Mouse (Mus musculus) heart, postnatal 0 days (tissue): ENCODE measurements around the gene Cntn2. TPM values are rescaled to one million over a fixed set of nuclear protein-coding genes. Genes with fewer than 3 reads are reported as not detected.
"Not testable (repeated sequence)": the region's sequence is repeated elsewhere in the genome, so short reads cannot be mapped to it uniquely, and the experiment has no call there.

Experiments used
- ATAC-seq: fragments of 200-750 bp; cut with Nextera tagmentation; 2 replicates; pipeline ENCODE4 v1.8.0; 2017; ENCODE audit warnings: low read depth, moderate number of reproducible peaks, moderate library complexity; ENCODE audit not compliant: insufficient read depth
- DNase-seq: peaks from one replicate; pipeline ENCODE4 v3.0.0-alpha.2; 2016; ENCODE audit warnings: low spot score
- H3K27ac ChIP-seq: fragments of 300-500 bp; sonication (generic); 2 replicates; pipeline ENCODE4 v1.5.1; 2014; ENCODE audit warnings: low read depth, mild to moderate bottlenecking
- H3K27me3 ChIP-seq: fragments of 300-500 bp; sonication (generic); 2 replicates; pipeline ENCODE4 v1.6.1; 2014; ENCODE audit warnings: low read length, mixed read lengths; ENCODE audit not compliant: control insufficient read depth, insufficient read depth
- H3K36me3 ChIP-seq: fragments of 300-500 bp; sonication (generic); replicated peaks from 2 replicates; pipeline ENCODE4 v1.6.1; 2014; ENCODE audit warnings: low read length, mixed read lengths; ENCODE audit not compliant: control insufficient read depth, insufficient read depth
- H3K4me1 ChIP-seq: fragments of 300-500 bp; sonication (generic); 2 replicates; pipeline ENCODE4 v1.6.1; 2014; ENCODE audit warnings: antibody characterized with exemption; ENCODE audit not compliant: control insufficient read depth, insufficient read depth
- H3K4me2 ChIP-seq: fragments of 300-500 bp; sonication (generic); 2 replicates; pipeline ENCODE4 v1.6.1; 2014; ENCODE audit warnings: low read depth, mild to moderate bottlenecking, low read length, moderate library complexity
- H3K4me3 ChIP-seq: fragments of 300-500 bp; sonication (generic); 2 replicates; pipeline ENCODE4 v1.5.1; 2014; ENCODE audit warnings: low read depth, low read length
- H3K9ac ChIP-seq: fragments of 300-500 bp; sonication (generic); replicated peaks from 2 replicates; pipeline ENCODE4 v1.6.1; 2014; ENCODE audit warnings: low read depth, low read length, mixed read lengths
- H3K9me3 ChIP-seq: fragments of 300-500 bp; sonication (generic); replicated peaks from 2 replicates; pipeline ENCODE4 v1.6.1; 2016; ENCODE audit warnings: low read length; ENCODE audit not compliant: control insufficient read depth
- CTCF ChIP-seq: IDR thresholded peaks from 2 replicates; pipeline ENCODE4 v1.5.1; 2016; ENCODE audit warnings: antibody characterized with exemption, control low read depth, low read depth
- EP300 ChIP-seq: IDR thresholded peaks from 2 replicates; pipeline ENCODE4 v1.6.1; 2016; ENCODE audit warnings: antibody characterized with exemption, low read depth
- WGBS: fragments of 180-500 bp; shearing (Covaris S2); extraction: QIAGEN DNeasy Blood & Tissue Kit; methylation state at CpG from one replicate; pipeline ENCODE4 v1.1.7; 2014; 5-methylcytosine and 5-hydroxymethylcytosine counted together
- polyA plus RNA-seq: library from polyadenylated mRNA; unstranded; fragments of >200 nt; fragmentation: Nextera tagmentation; extraction: Ambion mirVana; gene quantifications from 2 replicates; pipeline ENCODE4 v1.2.1, GENCODE M21; 2015
- total RNA-seq: library from RNA; depleted of rRNA; stranded (reverse); fragments of >200 nt; gene quantifications from 2 replicates; pipeline ENCODE4 v1.2.3, GENCODE M21; 2014; ENCODE audit warnings: low replicate concordance

The Cntn2 gene
- total and polyA plus RNA-seq, 2 experiments from 2014 or later: 1.0 to 4.4 TPM

DNA sequence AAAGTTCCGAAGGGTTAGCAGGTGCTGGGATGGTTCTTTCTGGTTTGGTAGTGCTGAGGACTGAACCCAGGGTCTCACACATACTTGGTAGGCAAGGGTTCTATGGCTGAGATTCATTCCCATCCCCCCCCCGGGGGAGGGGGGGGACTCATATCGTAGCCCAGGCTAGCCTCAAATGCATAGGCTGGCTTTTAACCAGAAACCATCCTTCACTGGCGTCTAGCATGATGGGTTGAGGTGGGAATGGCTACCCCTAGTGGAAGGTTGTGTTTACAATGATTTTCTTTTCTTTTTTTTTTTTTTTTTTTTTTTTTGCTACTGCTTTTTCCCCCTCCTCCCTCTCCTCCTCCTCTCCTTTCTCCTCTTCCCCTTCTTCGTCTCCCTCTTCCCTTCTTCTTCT, 70.5 kb downstream of the Cntn2 start:
- H3K4me2 ChIP-seq: no peak overlapping the region
- H3K4me3 ChIP-seq: no peak overlapping the region
- H3K9me3 ChIP-seq: no peaks in the 10 kb centered on the region
- peak; percentile 51 for TF ChIP-seq CTCF
- TF ChIP-seq EP300: no peak
- 0 out of 2 replicates have a peak, but pooled peaks cover 13% of the 10 kb centered on the region for H3K4me1 ChIP-seq
- H3K9ac ChIP-seq: no peak overlapping the region
- H3K27me3 ChIP-seq: no peaks in the 10 kb centered on the region
- ATAC-seq (no peak), DNase-seq (no peak)
- WGBS: 50% methylated on average over 5 of the region's 5 CpGs
- no peaks in the 10 kb centered on the region; the same call in 1 of the 2 replicates for H3K36me3 ChIP-seq
- no peak overlapping the region for H3K27ac ChIP-seq

DNA sequence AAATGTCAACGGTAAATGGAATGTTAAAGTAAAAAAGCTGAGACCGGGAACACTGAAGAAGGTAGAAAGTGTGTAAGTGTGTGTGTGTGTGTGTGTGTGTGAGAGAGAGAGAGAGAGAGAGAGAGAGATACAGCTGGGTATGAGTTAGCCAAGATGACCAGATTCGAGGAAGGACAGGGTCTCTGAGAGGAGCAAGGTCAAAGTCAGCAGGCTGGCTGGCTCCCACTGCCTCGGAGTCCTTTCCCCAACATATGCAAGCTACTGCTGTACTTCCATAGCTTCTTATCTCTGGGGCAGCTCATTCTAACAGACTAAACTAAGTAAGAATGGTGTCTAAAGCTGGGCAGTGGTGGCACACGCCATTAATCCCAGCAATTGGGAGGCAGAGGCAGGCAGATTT, 71.6 kb downstream of the Cntn2 start:
- TF ChIP-seq CTCF: no peak
- TF ChIP-seq EP300: no peak
- DNase-seq (no peak), ATAC-seq (no peak)
- 68% methylated on average over 5 of the region's 5 CpGs for WGBS
- H3K9ac ChIP-seq: no peak overlapping the region
- 0 out of 2 replicates have a peak, but pooled peaks cover 13% of the 10 kb centered on the region for H3K4me1 ChIP-seq
- peaks cover 5% of the 10 kb centered on the region; the same call in 1 of the 2 replicates for H3K36me3 ChIP-seq
- H3K27me3 ChIP-seq: no peaks in the 10 kb centered on the region
- no peak overlapping the region for H3K4me2 ChIP-seq
- no peak overlapping the region for H3K4me3 ChIP-seq
- no peaks in the 10 kb centered on the region for H3K9me3 ChIP-seq
- no peak overlapping the region for H3K27ac ChIP-seq

DNA sequence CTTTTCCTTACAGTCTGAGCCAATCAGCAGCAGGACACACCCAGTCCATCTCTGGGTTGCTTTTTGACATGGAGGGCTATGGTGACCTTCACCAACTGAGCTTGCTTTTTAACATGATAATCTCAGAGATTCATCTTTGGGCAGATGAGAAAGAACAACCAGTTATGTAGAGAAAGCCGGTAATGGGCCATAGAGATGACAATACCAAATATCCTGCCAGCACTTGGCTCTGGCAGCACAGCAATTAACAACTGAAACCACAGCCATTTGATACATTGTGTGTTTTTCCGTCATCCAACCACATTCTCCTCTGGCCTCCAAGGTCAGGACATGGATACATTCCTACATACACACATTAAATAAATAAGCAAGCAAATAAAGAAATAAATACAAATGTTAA, 72.0 kb downstream of the Cntn2 start:
- no peak overlapping the region for H3K9ac ChIP-seq
- ATAC-seq: no peak
- no peaks in the 10 kb centered on the region for H3K27me3 ChIP-seq
- H3K9me3 ChIP-seq: no peaks in the 10 kb centered on the region
- no peak overlapping the region for H3K27ac ChIP-seq
- H3K36me3 ChIP-seq: peaks cover 9% of the 10 kb centered on the region; the same call in 1 of the 2 replicates
- WGBS: 86% methylated on average over 2 of the region's 2 CpGs
- H3K4me3 ChIP-seq: no peak overlapping the region
- no peak overlapping the region for H3K4me2 ChIP-seq
- TF ChIP-seq CTCF (no peak), EP300 (no peak)
- H3K4me1 ChIP-seq: 0 out of 2 replicates have a peak, but pooled peaks cover 8% of the 10 kb centered on the region
- DNase-seq: no peak

DNA sequence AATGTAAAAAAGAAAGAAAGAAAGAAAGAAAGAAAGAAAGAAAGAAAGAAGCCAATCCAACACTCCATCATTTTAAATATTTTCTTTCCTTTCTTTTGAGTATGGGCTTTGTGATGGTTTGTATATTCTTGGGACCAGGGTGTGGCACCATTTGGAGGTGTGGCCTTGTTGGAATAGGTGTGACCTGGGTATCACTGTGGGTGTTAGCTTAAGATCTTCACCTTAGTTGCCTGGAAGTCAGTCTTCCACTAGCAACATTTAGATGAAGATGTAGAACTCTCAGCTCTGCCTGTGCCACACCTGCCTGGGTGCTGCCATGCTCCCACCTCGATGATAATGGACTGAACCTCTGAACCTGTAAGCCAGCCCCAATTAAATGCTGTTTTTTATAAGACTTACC, 73.0 kb downstream of the Cntn2 start:
- H3K27me3 ChIP-seq, DNase-seq, H3K4me3 ChIP-seq, H3K9me3 ChIP-seq, H3K4me2 ChIP-seq, H3K4me1 ChIP-seq, H3K27ac ChIP-seq, ATAC-seq, H3K9ac ChIP-seq: not testable (repeated sequence)
- peaks cover 12% of the 10 kb centered on the region for H3K36me3 ChIP-seq
- 90% methylated on average over 1 of the region's 1 CpGs for whole genome bisulfite sequencing

DNA sequence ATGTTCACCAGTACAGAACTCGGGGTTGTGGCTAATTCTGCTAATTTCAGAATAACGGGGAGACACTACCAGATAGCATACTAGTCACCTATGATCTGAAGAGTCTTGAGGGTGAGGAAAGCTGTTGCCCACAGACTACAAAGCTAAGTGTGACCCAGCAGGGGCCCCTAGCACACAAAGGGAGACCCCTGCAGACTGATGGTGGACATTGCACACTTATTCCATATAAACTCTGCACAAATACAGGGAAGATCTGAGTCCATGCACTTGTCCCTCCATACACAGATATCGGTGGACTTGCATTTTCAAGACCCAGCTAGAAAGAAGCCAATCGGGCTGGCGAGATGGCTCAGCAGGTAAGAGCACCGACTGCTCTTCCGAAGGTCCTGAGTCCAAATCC, 73.5 kb downstream of the Cntn2 start:
- Histone ChIP-seq H3K27ac (no peak overlapping the region), H3K4me2 (no peak overlapping the region), H3K27me3 (no peaks in the 10 kb centered on the region), H3K9me3 (no peaks in the 10 kb centered on the region), H3K4me1 (0 out of 2 replicates have a peak, but pooled peaks cover 5% of the 10 kb centered on the region), H3K36me3 (peaks cover 17% of the 10 kb centered on the region), H3K4me3 (no peak overlapping the region), H3K9ac (no peak overlapping the region)
- ATAC-seq (no peak), DNase-seq (no peak)
- WGBS: 87% methylated on average over 7 of the region's 7 CpGs
- no peak for TF ChIP-seq CTCF
- TF ChIP-seq EP300: no peak

DNA sequence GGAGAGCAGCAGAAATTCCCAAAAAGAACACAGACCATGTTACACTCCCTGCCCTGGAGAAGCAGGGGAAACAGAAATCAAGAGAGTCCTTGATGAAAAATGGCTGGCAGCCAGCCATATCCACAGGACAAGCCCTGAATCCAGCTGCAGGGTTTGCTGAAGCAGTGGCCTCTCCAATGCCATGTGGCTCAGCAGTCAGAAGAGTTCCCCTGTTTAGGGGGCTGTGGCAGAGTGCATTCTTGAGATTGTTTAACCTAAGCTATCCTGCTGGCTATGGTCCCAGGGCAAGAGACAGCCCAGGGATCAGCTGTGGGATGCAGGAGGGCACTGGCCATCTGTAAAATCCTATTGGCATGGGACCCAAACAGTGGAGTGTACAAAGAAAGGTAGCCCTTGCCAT, 74.1 kb downstream of the Cntn2 start:
- ATAC-seq (peak; percentile 74; the same call in 1 of the 2 replicates), DNase-seq (no peak)
- no peak overlapping the region for H3K9ac ChIP-seq
- H3K36me3 ChIP-seq: peaks cover 23% of the 10 kb centered on the region
- no peak overlapping the region for H3K27ac ChIP-seq
- no peak for TF ChIP-seq CTCF
- TF ChIP-seq EP300: no peak
- H3K9me3 ChIP-seq: no peaks in the 10 kb centered on the region
- no peak overlapping the region for H3K4me2 ChIP-seq
- 0 out of 2 replicates have a peak, but pooled peaks cover 5% of the 10 kb centered on the region for H3K4me1 ChIP-seq
- no peak overlapping the region for H3K4me3 ChIP-seq
- no peaks in the 10 kb centered on the region for H3K27me3 ChIP-seq
